Mouse (Mus musculus) hindbrain, embryonic 10.5 days (tissue): Measurements from ENCODE around the gene Cxadr. TPM values are rescaled to one million over a fixed set of nuclear protein-coding genes. Genes with fewer than 3 reads are reported as not detected.

Experiments used
- DNase-seq: peaks from one replicate; pipeline ENCODE4 v3.0.0-alpha.2; 2017; ENCODE audit warnings: low spot score
- H3K27ac ChIP-seq: fragments of 300-500 bp; sonication (generic); 2 replicates; pipeline ENCODE4 v1.5.1; 2016; ENCODE audit warnings: mild to moderate bottlenecking, moderate library complexity
- H3K27me3 ChIP-seq: fragments of 300-500 bp; sonication (generic); 2 replicates; pipeline ENCODE4 v1.6.1; 2016; ENCODE audit warnings: mild to moderate bottlenecking; ENCODE audit not compliant: poor library complexity, insufficient read depth, severe bottlenecking
- H3K36me3 ChIP-seq: fragments of 300-500 bp; sonication (generic); 2 replicates; pipeline ENCODE4 v1.6.1; 2016; ENCODE audit warnings: mild to moderate bottlenecking, moderate library complexity
- H3K4me1 ChIP-seq: fragments of 300-500 bp; sonication (generic); replicated peaks from 2 replicates; pipeline ENCODE4 v1.6.1; 2016; ENCODE audit warnings: mild to moderate bottlenecking
- H3K4me3 ChIP-seq: fragments of 300-500 bp; sonication (generic); 2 replicates; pipeline ENCODE4 v1.5.1; 2016; ENCODE audit warnings: mild to moderate bottlenecking, moderate library complexity
- H3K9me3 ChIP-seq: fragments of 300-500 bp; sonication (generic); 2 replicates; pipeline ENCODE4 v1.6.1; 2016; ENCODE audit warnings: mild to moderate bottlenecking, moderate library complexity
- WGBS: fragments of 180-500 bp; shearing (Covaris S2); methylation state at CpG from one replicate; pipeline ENCODE4 v1.1.7; 2016; 5-methylcytosine and 5-hydroxymethylcytosine counted together
- polyA plus RNA-seq: library from polyadenylated mRNA; unstranded; fragments of >200 nt; fragmentation: Nextera tagmentation; extraction: Ambion mirVana; gene quantifications from 2 replicates; pipeline ENCODE4 v1.2.1, GENCODE M21; 2016

Gene Cxadr
- polyA plus RNA-seq, 1 experiment from 2014 or later, result 58.4 TPM

- WGBS, result 87% methylated on average over 4 of the region's 4 CpGs
- Histone ChIP-seq H3K4me1 (no peaks in the 10 kb centered on the region), H3K4me3 (no peak overlapping the region)
Observed at GRCm38 (mm10) chr16:78389122-78389521, 87.8 kb downstream of the Cxadr start.

GRCm38 (mm10) chr16:78389986-78390385, 88.7 kb downstream of the Cxadr start:
- DNase-seq, result no peak
- Histone ChIP-seq H3K4me3 (no peak overlapping the region), H3K9me3 (no peaks in the 10 kb centered on the region), H3K27me3 (no peaks in the 10 kb centered on the region), H3K36me3 (no peaks in the 10 kb centered on the region), H3K27ac (no peak overlapping the region), H3K4me1 (no peaks in the 10 kb centered on the region)
- 88% methylated on average over 3 of the region's 3 CpGs for WGBS

More at GRCm38 (mm10) chr16:78389122-78389521, 87.8 kb downstream of the Cxadr start:
- DNase-seq, result no peak
- Histone ChIP-seq H3K9me3 (no peaks in the 10 kb centered on the region), H3K36me3 (no peaks in the 10 kb centered on the region), H3K27ac (no peak overlapping the region), H3K27me3 (no peaks in the 10 kb centered on the region)

- H3K4me3 ChIP-seq, result no peak overlapping the region
- no peaks in the 10 kb centered on the region for H3K36me3 ChIP-seq
- H3K9me3 ChIP-seq, result no peaks in the 10 kb centered on the region
- H3K4me1 ChIP-seq, result no peaks in the 10 kb centered on the region
- H3K27ac ChIP-seq, result no peak overlapping the region
- no peak for DNase-seq
- 68% methylated on average over 2 of the region's 2 CpGs for WGBS
- no peaks in the 10 kb centered on the region for H3K27me3 ChIP-seq
Observed at GRCm38 (mm10) chr16:78391354-78391753, 90.1 kb downstream of the Cxadr start.

GRCm38 (mm10) chr16:78398734-78399133, 97.4 kb downstream of the Cxadr start:
- H3K4me3 ChIP-seq, result no peak overlapping the region
- H3K36me3 ChIP-seq, result no peaks in the 10 kb centered on the region
- H3K4me1 ChIP-seq, result no peaks in the 10 kb centered on the region
- WGBS, result 92% methylated on average over 6 of the region's 6 CpGs
- no peaks in the 10 kb centered on the region for H3K9me3 ChIP-seq
- no peaks in the 10 kb centered on the region for H3K27me3 ChIP-seq
- H3K27ac ChIP-seq, result no peak overlapping the region
- no peak for DNase-seq

- Histone ChIP-seq H3K4me1 (no peaks in the 10 kb centered on the region), H3K27ac (no peak overlapping the region), H3K4me3 (no peak overlapping the region), H3K9me3 (no peaks in the 10 kb centered on the region), H3K27me3 (no peaks in the 10 kb centered on the region), H3K36me3 (no peaks in the 10 kb centered on the region)
- 91% methylated on average over 3 of the region's 3 CpGs for WGBS
- DNase-seq, result no peak
Observed at GRCm38 (mm10) chr16:78399423-78399822, 98.1 kb downstream of the Cxadr start.

GRCm38 (mm10) chr16:78402316-78402715, 101.0 kb downstream of the Cxadr start:
- no peak overlapping the region for H3K27ac ChIP-seq
- no peaks in the 10 kb centered on the region for H3K9me3 ChIP-seq
- H3K27me3 ChIP-seq, result no peaks in the 10 kb centered on the region
- H3K4me1 ChIP-seq, result no peaks in the 10 kb centered on the region
- WGBS, result 60% methylated on average over 2 of the region's 2 CpGs
- H3K36me3 ChIP-seq, result no peaks in the 10 kb centered on the region
- H3K4me3 ChIP-seq, result no peak overlapping the region
- DNase-seq, result no peak

GRCm38 (mm10) chr16:78406657-78407056, 105.4 kb downstream of the Cxadr start:
- 83% methylated on average over 2 of the region's 2 CpGs for WGBS
- Histone ChIP-seq H3K27me3 (no peaks in the 10 kb centered on the region), H3K4me1 (no peaks in the 10 kb centered on the region), H3K27ac (no peak overlapping the region), H3K36me3 (no peaks in the 10 kb centered on the region), H3K4me3 (no peak overlapping the region), H3K9me3 (no peaks in the 10 kb centered on the region)
- no peak for DNase-seq

GRCm38 (mm10) chr16:78407855-78408254, 106.6 kb downstream of the Cxadr start:
- Histone ChIP-seq H3K9me3 (no peaks in the 10 kb centered on the region), H3K4me3 (no peak overlapping the region), H3K27me3 (no peaks in the 10 kb centered on the region), H3K4me1 (0 out of 2 replicates have a peak, but pooled peaks cover 3% of the 10 kb centered on the region), H3K36me3 (no peaks in the 10 kb centered on the region), H3K27ac (no peak overlapping the region)
- 92% methylated on average over 6 of the region's 6 CpGs for WGBS
- no peak for DNase-seq

Other genes starting within 250 kb of the Cxadr start
- gene Btg3, start 75.7 kb downstream of the Cxadr start, polyA plus RNA-seq, result 39.9 and 42.1 TPM in 2 replicates